Mouse (Mus musculus) right cerebral cortex, adult 2 months (tissue): ENCODE results near the gene Ap1m1.

Experiments
- DNase-seq, 2 experiments: peaks; one replicate each; pipeline ENCODE4 v3.0.0; 2021 to 2022; ENCODE audit warnings: low spot score in 2 of 2

Ap1m1 gene

DNA sequence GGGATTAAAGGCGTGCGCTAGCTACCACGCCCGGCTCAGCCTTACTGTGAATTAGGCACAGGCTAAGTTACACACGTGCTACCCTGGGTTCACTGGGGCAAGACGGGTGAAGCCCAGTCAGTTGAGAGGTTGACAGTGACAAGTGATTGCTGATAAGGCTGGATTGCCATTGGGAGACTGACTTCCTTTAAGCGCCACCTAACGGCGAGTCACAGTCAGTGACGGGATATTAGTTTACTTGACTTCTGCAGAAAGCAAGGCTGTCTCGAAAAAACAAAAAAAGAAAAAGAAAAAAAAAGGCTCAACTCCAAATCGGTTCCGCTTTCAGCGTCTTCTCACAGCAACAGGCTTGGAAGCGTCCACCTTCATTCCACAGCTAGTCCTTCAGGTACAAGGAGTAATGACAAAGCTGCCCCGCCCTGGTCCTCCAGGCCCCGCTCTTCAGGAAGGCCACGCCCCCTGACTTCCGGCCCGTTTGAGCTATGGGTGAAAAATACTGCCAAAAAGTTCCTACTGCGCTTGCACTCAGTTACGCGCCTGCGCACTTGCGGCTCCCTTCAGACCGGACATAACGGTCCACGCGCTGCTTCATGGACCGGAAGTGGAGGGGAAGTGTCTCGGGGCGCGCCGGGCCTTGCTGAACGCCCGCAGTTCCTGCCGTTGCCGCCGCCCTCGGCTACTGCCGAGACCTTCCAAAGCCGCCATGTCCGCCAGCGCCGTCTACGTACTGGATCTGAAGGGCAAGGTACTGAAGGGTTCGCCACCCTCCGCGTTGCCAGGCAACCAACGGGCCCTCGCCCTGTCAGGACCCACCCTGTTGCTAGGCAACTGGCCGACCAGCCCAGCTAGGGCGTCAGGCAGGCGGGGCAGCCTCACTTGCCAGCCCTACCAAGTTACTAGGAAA, at the start of gene Ap1m1:
TSS of gene Ap1m1 (plus strand) at position 520 of the 904 bp plus-strand sequence.
- DNase-seq, result peak; percentile 96 to 98

DNA sequence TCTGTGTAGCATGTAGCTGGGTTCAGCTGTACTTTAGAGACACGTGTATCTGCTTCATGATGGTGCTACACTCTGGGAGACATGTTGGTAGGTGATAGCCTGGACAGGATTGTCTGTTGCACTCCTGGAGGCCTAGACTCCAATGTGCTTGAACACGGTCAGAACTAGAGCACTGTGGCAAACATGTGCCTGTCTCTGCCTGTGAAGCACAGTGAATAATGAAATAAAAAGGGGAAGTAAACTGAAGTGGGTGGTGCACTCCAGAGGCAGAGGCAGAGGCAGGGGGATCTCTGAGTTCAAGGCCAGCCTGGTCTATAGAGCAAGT, 49.6 kb upstream of the Ap1m1 start:
- no peak for DNase-seq

DNA sequence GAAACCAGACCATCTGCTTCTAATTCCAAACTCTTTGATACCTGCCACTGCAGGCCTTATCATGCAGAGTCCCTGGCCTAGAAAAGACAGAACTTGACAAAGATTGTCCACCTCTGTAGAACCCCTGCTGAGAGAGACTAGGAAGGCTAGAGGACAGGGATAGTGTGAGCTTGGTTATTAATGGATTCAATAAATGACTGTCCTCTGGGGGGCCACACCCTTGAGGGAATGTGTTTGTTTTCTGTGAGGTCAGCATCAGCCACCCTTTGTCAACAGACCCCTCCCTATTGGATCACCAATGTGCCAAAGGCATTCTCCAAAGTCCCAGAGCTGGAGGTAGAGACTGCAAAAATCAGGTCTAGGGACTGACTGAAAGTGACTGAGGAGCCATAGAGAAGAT, 47.8 kb upstream of the Ap1m1 start:
- DNase-seq, result no peak

DNA sequence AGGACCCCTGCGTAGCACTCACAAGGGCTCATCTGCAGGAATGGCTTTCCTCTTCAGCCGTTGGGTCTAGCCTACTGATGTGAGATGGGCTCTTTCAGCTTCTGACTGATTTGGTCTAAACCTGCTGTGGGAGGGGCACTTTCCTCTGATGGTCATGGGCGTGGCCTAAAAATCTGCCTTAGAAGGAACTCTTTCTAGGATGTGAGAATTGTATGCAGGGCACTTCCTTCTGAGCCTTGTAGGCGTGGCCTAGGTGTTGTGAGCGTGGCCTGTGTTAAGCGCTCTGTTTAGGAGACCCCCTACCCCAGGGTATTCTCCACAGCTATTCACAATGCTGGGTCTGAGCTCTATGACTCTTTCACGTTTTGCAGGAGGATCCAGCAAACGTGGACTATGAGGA, 41.8 kb upstream of the Ap1m1 start:
- DNase-seq, result no peak

DNA sequence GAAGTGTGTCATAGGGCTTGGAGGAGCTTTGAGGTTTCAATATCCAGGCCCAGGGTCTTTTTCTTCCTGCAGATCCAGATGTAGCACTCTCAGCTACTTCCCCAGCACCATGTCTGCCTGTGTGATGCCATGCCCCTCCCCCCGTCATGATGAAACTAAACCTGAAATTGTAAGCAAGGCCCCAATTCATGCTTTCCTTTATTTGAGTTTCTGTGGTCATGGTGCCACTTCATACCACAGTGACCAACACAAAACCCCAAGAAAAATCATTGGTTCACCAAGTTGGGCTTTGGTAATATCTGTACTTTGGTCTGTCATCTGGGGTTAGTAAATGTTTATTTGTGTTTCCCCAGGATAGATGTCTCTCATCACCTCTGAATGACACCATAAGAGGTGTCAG, 31.2 kb upstream of the Ap1m1 start:
- DNase-seq, result no peak

DNA sequence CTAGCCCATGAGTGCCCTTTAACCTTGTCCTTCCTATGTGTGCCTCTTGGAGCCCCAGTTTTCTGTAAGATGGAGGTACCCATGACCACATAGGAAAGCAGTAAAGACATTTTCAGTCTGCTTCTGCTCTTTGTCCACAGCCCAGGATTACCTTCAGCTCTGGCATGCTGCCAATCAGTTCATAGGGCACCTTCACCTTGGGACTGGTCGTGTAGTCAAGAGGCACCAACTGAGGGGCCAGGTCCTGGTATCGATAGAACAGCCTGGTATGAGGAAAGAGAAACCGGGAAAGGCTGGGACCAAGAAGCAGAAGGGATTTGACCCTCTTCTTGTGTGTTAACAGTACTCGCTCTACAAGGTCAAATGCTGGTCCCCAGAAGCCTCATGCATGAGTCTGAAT, 29.6 kb upstream of the Ap1m1 start:
- DNase-seq, result no peak

DNA sequence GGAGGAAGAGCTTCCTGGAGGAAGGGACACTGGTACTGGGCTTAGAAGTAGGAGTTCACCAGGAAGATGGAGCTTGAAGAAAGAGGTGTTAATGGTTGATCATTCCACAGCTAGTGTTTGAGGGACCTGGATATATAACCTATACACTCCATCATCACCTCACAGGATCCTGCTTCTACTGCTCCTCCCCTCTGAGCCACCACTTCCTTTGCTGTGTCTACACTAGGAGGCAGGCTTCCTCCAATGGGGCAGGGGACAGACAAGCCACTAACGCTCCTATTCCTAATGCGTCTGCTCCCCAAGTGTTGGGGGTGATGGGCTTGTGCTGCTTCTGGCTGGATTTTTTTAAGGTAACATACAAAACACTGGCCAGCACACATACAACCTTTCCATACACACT, 29.1 kb upstream of the Ap1m1 start:
- DNase-seq, result no peak

DNA sequence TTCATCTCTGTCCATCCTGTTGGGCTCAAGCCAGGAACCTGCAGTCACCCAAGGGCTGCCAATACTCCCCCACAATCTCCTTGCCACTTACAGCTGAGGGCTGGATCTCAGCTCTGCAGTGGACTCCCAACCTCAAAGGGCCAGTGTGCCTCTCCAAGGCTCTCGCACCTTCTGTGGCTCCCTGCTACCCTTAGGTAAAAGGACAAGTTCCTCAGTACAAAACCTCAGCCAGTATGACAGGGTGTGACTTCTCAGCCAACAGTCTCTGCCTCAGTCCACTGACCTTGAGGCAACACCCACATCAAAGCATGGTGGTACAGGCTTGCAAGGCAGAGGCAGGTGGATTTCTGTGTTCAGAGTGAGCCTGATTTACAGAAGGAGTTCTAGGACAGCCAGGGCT, 28.0 kb upstream of the Ap1m1 start:
- no peak for DNase-seq

DNA sequence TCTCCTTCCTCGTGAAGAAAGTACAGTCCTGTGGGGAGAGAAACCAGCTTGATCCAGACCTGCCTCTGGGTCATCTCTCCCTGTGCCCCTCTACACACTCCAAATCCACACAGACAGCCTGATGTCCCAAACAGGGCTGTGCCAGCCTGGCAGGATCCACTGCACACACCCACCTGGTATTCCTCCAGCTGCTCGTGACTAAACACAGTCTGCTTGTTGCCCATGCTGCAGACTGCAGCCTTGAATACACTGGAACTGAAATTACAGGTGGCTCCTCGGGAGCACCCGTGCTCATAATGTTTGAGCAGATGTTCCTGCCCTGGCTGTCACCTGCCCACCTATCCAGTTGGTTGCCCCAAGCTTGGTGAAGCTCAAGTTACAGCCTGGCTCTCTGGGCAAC, 27.1 kb upstream of the Ap1m1 start, which contains the start of gene Cib3:
TSS of gene Cib3 (minus strand) at position 87 of the 400 bp plus-strand sequence.
- DNase-seq, result peak; percentile 18 to 19

DNA sequence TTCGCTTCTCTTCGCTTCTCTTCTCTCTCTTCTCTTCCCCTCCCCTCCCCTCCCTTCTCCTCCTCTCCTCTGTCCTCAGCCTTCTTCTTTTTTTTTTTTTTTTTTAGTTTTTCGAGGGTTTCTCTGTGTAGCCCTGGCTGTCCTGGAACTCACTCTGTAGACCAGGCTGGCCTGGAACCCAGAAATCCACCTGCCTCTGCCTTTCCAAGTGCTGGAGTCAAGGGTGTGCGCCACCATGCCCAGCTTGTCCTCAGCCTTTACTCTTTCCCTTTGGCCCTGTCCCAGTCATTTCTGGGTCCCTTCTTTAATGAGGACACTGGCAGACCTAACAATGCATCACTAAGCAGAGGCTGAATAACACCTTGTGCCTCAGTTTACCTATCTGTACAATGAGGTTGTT, 26.3 kb upstream of the Ap1m1 start, which contains the start of gene Gm11034:
TSS of gene Gm11034 (minus strand) at position 101 of the 400 bp plus-strand sequence.
- DNase-seq, result no peak

DNA sequence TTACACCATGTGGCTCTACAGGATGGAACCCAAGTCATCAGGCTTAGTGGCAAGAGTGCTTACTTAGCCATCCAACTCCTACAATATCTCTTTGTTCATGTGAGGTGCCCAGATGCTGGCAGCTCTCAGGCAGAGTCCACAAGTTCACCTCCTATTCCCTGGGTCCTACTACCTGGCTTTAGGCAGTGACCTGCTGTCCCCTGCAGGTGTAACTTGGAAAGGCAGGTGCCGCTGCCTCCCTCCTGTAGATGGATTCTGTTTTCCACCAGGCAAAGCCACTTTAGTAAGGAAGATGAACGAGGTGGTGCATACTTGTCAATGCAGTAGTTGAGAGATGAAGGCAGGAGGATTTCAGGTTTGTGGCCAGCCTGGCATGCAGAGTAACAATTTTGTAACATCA, 24.8 kb upstream of the Ap1m1 start:
- no peak for DNase-seq

DNA sequence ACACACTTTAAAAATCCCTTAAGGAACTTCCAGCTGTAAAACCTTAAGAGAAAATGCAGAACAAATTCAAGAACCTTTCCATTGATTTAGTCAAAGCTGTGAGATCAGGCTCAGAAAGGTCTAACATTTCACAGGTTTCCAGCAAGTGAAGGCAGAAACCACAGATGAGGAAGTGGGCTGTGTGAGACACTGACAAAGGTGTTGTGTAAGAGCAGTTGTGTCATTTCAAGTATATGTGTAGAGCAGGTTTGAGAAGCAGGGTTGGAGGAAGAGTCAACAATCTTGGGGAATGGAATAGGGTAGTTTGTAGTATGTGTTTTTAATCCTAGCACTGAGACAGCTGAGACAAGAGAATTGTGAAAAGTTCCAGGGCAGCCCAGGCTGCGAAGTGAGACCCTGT, 23.9 kb upstream of the Ap1m1 start:
- no peak for DNase-seq

DNA sequence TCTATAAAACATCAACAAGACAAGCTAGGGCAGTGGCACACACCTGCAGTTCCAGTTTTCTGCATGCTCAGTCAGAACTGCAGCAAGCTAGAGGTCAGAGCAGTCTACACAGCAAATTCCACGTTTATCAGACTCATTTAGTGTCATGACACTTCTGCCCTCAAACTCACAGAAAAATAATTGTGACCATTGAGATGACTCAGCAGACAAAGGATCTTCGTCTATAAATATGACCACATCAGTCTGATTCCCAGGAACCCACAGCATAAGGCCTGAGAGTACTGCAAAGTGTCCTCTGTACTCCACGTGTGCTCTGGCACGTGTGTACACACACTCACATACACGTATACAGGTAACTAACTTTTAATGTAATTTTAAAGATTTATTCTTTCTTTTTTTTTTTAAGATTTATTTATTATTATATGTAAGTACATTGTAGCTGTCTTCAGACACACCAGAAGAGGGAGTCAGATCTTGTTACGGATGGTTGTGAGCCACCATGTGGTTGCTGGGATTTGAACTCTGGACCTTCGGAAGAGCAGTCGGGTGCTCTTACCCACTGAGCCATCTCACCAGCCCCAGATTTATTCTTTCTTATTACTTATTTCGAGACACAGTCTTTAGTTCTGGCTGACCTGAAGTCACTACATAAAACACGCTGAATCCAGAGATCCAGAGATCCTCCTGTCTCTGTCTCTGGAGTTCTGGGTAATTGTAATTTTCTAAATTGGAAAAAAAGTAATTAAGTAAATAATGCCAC, 20.9 kb upstream of the Ap1m1 start:
- no peak for DNase-seq

DNA sequence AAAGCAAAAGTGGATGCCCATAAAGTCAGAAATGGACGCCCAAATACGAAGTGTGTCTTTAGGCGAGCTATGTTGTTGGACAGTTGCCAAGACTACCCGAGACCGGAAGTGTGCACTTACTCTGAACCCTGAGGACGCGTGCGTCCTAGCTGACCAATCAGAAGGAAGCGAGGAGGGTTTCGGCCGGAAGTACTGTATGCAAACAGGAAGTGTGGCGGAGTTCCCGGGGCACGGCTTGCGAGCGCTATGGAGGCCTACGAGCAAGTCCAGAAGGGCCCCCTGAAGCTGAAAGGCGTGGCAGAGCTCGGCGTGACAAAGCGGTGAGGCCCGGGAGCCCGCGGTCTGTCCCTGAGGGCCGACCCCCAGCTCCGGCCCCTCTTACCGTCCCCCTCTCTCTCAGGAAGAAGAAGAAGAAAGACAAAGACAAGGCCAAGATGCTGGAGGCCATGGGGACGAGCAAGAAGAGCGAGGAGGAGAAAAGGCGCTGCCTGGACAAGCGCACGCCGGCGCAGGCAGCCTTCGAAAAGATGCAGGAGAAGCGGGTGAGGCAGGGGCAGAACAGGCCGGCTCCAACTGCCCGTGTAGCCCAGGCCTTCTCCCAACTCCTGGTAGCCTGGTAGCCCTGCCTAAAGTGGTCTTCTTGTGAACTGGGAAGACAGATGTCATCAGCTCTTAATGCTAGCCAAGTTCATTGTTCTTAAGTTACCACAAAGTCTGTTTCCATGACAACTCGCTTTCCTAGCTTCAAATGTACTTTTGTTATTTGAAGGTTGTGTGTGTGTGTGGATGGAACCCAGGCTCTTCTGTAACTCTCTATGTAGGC, 20.1 kb upstream of the Ap1m1 start, which contains the start of gene Fam32a:
TSS of gene Fam32a (plus strand) at position 190 of the 823 bp plus-strand sequence.
- DNase-seq, result peak; percentile 88 to 90

DNA sequence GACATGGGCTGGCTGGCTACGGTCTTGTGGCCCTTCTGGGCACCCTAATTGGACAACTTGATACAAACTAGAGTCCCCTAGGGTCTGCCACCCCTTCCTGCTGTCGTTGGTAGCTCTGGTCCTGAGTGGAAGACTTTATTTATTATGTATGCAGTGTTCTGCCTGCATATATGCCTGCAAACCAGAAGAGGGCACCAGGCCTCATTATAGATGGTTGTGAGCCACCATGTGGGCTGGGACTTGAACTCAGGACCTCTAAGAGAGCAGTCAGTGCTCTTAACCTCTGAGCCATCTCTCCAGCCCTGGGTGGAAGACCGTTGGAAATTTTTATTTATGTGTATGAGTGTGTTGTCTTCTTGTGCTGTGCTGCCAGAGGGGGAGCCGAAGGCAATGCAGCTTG, 19.1 kb upstream of the Ap1m1 start:
- no peak for DNase-seq

DNA sequence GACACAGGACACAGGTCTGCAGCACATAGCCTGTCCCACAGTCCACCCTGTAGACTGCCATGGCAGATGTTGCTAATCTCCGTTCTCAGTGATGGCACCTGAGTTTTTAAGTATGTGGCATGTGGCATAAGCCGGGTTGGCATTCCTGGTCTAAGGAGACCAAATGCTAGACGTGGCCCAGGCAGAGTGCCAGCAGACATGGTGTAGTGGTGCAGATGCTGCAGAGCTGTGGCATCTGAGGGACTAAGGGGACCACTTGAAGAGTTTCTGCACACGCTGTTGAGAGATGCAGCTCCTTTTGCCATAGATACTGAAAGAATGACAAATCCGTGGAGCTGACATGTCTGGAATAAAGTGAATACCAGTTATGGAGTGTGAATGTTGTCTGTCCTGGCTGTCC, 17.2 kb upstream of the Ap1m1 start:
- no peak for DNase-seq

DNA sequence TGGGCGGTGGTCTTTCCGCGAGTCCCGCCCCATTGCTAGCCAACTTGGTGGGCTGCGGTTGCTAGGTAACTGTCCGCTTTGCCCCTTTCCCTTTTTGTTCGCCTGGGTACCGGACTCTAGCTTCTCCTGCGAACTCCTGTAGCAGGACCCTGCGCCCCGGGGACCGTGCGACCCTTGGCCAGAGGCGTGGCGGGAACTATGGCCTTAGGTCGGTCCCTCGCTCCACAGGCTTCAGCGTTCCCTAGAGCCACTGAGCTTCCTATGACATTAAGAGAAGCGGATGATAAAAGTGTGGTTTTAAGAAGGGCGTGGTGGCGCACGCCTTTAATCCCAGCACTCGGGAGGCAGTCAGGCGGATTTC, 565 bp downstream of the Ap1m1 start:
- DNase-seq, result peak in 1 of 2 experiments; percentile 26

DNA sequence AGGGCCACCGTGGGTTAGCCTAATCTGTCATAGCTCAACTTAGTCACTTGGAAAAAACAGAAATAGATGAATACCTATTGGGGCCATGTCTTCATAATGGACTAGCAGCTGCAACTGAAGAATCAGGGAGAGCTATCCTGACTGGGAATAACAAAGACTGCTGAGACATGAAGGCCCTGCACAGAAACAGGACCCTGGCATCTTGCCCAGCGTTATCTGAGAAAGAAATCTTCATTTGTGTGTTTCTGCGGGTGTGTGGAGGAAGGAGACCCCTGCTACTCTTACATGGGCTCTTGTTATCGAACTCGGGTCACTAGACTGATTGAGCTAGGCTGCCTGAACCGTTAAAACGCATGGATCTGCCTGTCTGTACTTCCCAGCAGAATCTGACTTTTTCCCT, 1.1 kb downstream of the Ap1m1 start:
- DNase-seq, result no peak

DNA sequence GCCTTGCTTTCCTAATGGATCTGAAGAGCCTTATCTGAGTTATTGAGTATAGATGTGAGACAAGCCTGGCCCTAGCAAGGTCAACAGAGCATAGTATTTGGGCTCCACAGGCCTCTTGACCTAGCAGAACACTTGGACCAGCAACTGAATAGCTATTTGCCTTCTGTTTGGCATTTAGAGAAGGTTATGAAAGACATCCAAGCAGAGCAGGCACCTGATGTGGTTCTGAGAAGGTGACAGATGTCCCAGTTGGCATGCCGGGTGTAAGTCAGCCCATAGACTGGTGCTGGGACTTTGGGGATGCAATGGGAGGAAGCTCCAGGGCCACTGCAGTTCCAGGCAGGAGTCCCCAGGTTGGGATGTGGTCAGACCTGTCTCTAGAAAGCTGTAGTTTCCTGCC, 2.4 kb downstream of the Ap1m1 start:
- no peak for DNase-seq

DNA sequence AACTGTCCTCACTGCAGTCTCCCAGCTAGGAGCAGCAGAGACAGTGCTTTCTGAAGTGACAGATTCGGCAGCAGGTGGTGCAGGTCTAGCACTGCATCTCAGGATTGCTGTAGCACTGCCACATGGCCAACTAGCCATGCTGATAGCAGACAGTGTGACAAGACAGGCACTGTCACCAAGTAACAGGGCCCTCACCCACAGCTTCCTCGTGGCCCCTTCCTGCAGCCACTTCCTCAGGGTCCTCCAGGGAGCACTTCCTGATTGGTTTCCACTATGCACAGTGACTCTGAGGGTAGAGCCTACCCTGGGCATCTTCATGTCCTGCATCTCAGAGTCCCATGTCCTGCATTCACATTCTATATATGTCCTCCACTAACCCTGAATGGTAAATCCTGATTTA, 4.8 kb downstream of the Ap1m1 start:
- no peak for DNase-seq

DNA sequence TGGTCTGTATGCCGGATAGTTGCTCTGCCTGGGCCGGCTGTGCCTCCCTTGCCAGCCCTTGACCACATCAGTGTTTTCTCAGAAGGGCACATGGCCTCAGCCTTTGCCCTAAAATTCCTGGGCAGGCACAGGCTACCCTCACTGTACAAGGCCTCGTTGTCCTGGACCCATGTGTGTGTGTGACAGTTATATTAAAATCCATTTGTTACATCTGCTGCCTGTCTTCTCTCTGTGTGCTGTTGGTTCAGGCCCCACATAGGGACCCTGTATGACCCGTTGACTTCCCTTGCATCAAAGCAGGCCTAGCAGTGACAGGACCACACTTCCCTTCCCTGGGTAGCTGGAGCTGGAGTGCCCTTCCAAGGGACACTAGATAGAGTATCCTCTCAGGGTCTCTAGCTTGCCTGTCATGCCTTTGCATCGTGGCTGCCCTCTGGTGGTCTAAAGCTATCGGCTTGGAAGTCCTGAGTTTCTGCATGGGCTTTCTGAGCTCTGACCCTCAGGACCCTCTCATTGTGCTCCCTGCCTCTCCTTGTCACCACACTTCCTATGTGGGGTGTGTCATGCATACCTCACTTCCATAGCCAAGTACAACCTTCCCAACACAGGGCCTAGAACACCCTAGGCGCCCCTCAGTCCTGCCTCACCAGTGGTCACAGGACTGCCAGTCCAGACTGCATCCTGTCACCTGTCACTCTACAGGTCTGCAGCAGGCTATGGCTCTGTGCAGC, 17.5 kb downstream of the Ap1m1 start:
- DNase-seq, result peak; percentile 31 to 36

DNA sequence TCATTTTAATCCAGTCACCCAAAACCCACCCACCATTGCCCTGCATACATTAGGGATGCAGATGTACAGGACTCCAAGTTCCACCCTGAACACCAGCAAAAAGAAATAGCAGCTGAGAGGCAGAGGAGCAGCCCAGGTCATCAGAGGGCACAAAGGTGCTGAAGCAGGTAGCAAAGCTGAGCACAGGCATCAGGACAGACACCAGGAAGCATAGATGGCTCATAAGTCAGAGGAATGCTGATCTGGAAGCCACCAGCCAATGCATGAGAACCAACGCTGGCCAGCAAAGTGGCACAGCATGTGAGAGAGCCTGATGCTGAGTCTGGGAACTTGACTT, 18.1 kb downstream of the Ap1m1 start:
- no peak for DNase-seq
